Comparison of ENCODE assay signal across 8 mouse cellular contexts in genomic region chr1:118772261-118772660, GRCm38 (mm10).
DNase-seq lines count a peak whose midpoint lies in the region; ATAC-seq and TF ChIP-seq lines count a peak whose summit lies in the region.

No protein-coding gene starts in this region.

- no peaks in the 10 kb centered on the region for H3K9me3 ChIP-seq in MEL (replicated peaks; ENCODE audit: insufficient read depth, low read length)
- no peaks in the 10 kb centered on the region for H3K9me3 ChIP-seq in kidney, postnatal 0 days (replicated peaks; ENCODE audit: low read length)
- H3K9me3 ChIP-seq in lung, embryonic 16.5 days (ENCODE audit: control insufficient read depth, low read length), result no peaks in the 10 kb centered on the region

- H3K36me3 ChIP-seq in MEL (ENCODE audit: control insufficient read depth in 1 of 2, insufficient read depth in 2 of 2, low read length in 2 of 2), result no peaks in the 10 kb centered on the region
- H3K36me3 ChIP-seq in kidney, postnatal 0 days (ENCODE audit: insufficient read depth, low read length), result no peaks in the 10 kb centered on the region
- no peaks in the 10 kb centered on the region for H3K36me3 ChIP-seq in lung, embryonic 16.5 days (ENCODE audit: control insufficient read depth, insufficient read depth, low read length)
- H3K36me3 ChIP-seq in small intestine, adult 2 months (ENCODE audit: control insufficient read depth, insufficient read depth, low read length), result no peaks in the 10 kb centered on the region

- H3K4me1 ChIP-seq in MEL (ENCODE audit: control insufficient read depth in 1 of 2, insufficient read depth in 2 of 2, low read length in 2 of 2), result no peaks in the 10 kb centered on the region
- H3K4me1 ChIP-seq in kidney, postnatal 0 days (replicated peaks; ENCODE audit: insufficient read depth, low read length), result 0 out of 2 replicates have a peak, but pooled peaks cover 4% of the 10 kb centered on the region
- no peaks in the 10 kb centered on the region for H3K4me1 ChIP-seq in lung, embryonic 16.5 days (replicated peaks; ENCODE audit: control insufficient read depth, insufficient read depth, low read length)
- no peaks in the 10 kb centered on the region for H3K4me1 ChIP-seq in small intestine, adult 2 months (ENCODE audit: control insufficient read depth, insufficient read depth, insufficient read length, low read length)

- DNase-seq in A20 (ENCODE audit: low read depth, low spot score) (peak; percentile 70), MEL (ENCODE audit: low read depth, low spot score) (peak; percentile 56)
- peak; percentile 31 for DNase-seq in cerebellum, adult 8-10 months
- peak; percentile 75 for DNase-seq in gastrocnemius, postnatal 14 days
- DNase-seq in kidney, postnatal 0 days (ENCODE audit: low spot score), result peak; percentile 67

- WGBS in kidney, postnatal 0 days, result 15% methylated on average over 9 of the region's 9 CpGs
- 13% methylated on average over 9 of the region's 9 CpGs for WGBS in lung, embryonic 16.5 days
- 13% methylated on average over 9 of the region's 9 CpGs for WGBS in small intestine, adult 2 months

- H3K4me2 ChIP-seq in kidney, postnatal 0 days (ENCODE audit: low read length), result no peak overlapping the region
- no peak overlapping the region for H3K4me2 ChIP-seq in lung, embryonic 16.5 days (ENCODE audit: low read depth, low read length)

- TF ChIP-seq POLR2A in MEL (IDR thresholded peaks at IDR 0.05; ENCODE audit: control insufficient read depth in 1 of 2, insufficient read depth in 1 of 2, low read depth in 1 of 2, low read length in 2 of 2, poor library complexity in 1 of 2), result no peak
- no peak for TF ChIP-seq POLR2A in small intestine, adult 2 months (IDR thresholded peaks at IDR 0.05; ENCODE audit: low read depth, low read length)

- no peak for ATAC-seq in kidney, postnatal 0 days (replicated peaks; ENCODE audit: low FRiP score, low read depth)
- ATAC-seq in lung, embryonic 16.5 days (ENCODE audit: low read depth), result 0 out of 2 replicates have a peak, but pooled peaks have one; percentile 37
- ATAC-seq in activated CD4-positive, CD25-positive, alpha-beta regulatory T cell, adult 4 months, result no peak

- intact Hi-C loops in gastrocnemius, postnatal 14 days (cut with DNase I; ENCODE audit: low total_unique reads), result no loop called here

- H3K4me3 ChIP-seq in MEL (ENCODE audit: control insufficient read depth in 1 of 2, insufficient read depth in 1 of 2, low read depth in 2 of 2, low read length in 2 of 2), result no peak overlapping the region
- no peak overlapping the region for H3K4me3 ChIP-seq in kidney, postnatal 0 days (replicated peaks; ENCODE audit: low read depth, low read length)
- H3K4me3 ChIP-seq in lung, embryonic 16.5 days (ENCODE audit: low read length), result no peak overlapping the region
- H3K4me3 ChIP-seq in small intestine, adult 2 months (ENCODE audit: low read depth, low read length), result no peak overlapping the region

- H3K9ac ChIP-seq in MEL (ENCODE audit: control insufficient read depth, low read depth, low read length, poor library complexity, severe bottlenecking), result no peak overlapping the region
- H3K9ac ChIP-seq in kidney, postnatal 0 days (ENCODE audit: low read depth, low read length), result no peak overlapping the region
- H3K9ac ChIP-seq in lung, embryonic 16.5 days (ENCODE audit: low read length), result no peak overlapping the region

- H3K27ac ChIP-seq in MEL (ENCODE audit: control insufficient read depth, low read depth, low read length), result no peak overlapping the region
- H3K27ac ChIP-seq in kidney, postnatal 0 days, result no peak overlapping the region
- H3K27ac ChIP-seq in lung, embryonic 16.5 days (ENCODE audit: low read length), result no peak overlapping the region
- H3K27ac ChIP-seq in small intestine, adult 2 months (ENCODE audit: insufficient read depth, low read depth, low read length), result no peak overlapping the region

- H3K79me2 ChIP-seq in MEL (ENCODE audit: control insufficient read depth, insufficient read depth, low read length, poor library complexity), result no peaks in the 10 kb centered on the region

- H3K27me3 ChIP-seq in MEL (ENCODE audit: control insufficient read depth in 1 of 2, insufficient read depth in 2 of 2, low read length in 2 of 2), result no peaks in the 10 kb centered on the region
- no peaks in the 10 kb centered on the region for H3K27me3 ChIP-seq in kidney, postnatal 0 days (ENCODE audit: insufficient read depth, low read length)
- H3K27me3 ChIP-seq in lung, embryonic 16.5 days (ENCODE audit: control insufficient read depth, insufficient read depth, low read depth, low read length), result no peaks in the 10 kb centered on the region; the same call in 1 of the 2 replicates
- no peaks in the 10 kb centered on the region for H3K27me3 ChIP-seq in small intestine, adult 2 months (ENCODE audit: control insufficient read depth, insufficient read depth, low read length)

- no peak for TF ChIP-seq EP300 in MEL (IDR thresholded peaks at IDR 0.05; ENCODE audit: low read depth in 1 of 2, low read length in 2 of 2)

- TF ChIP-seq CTCF in MEL (IDR thresholded peaks at IDR 0.05 in 2 of 3, conservative IDR thresholded peaks at IDR 0.05 in 1 of 3; ENCODE audit: control insufficient read depth in 1 of 3, insufficient read depth in 1 of 3, low read depth in 2 of 3, low read length in 3 of 3, poor library complexity in 1 of 3, severe bottlenecking in 1 of 3), result peak; percentile 60 to 79 (median 67)
- TF ChIP-seq CTCF in kidney, postnatal 0 days (IDR thresholded peaks at IDR 0.05; ENCODE audit: low read depth), result peak; percentile 85
- peak; percentile 64; the same call in 1 of the 2 replicates for TF ChIP-seq CTCF in small intestine, adult 2 months (IDR thresholded peaks at IDR 0.05; ENCODE audit: extremely low read depth, insufficient read length, insufficient replicate concordance, low read depth, low read length)

- TF ChIP-seq RAD21 in MEL (IDR thresholded peaks at IDR 0.05; ENCODE audit: low read depth, low read length), result peak; percentile 51

TF ChIP-seq in MEL, 35 proteins besides CTCF, POLR2A, EP300 and RAD21:
- TF ChIP-seq E2F4 (IDR thresholded peaks at IDR 0.05; ENCODE audit: borderline replicate concordance, low read depth, low read length), result no peak
- TF ChIP-seq ZC3H11A (IDR thresholded peaks at IDR 0.05; ENCODE audit: low read depth, low read length), result peak; percentile 14; the same call in 1 of the 2 replicates
- no peak for TF ChIP-seq ELF1 (IDR thresholded peaks at IDR 0.05; ENCODE audit: low read depth, low read length)
- no peak for TF ChIP-seq MAZ (IDR thresholded peaks at IDR 0.05; ENCODE audit: low read depth, low read length)
- no peak for TF ChIP-seq JUND (IDR thresholded peaks at IDR 0.05; ENCODE audit: low read depth, low read length)
- TF ChIP-seq SMC3 (IDR thresholded peaks at IDR 0.05; ENCODE audit: low read depth, low read length), result peak; percentile 55
